Mouse (Mus musculus) kidney, adult 2 months (tissue): ENCODE measurements around the gene Epha3. TPM values are rescaled to one million over a fixed set of nuclear protein-coding genes. Genes with fewer than 3 reads are reported as not detected.

Experiments
- DNase-seq: peaks from one replicate; pipeline ENCODE4 v3.0.0; 2021
- H3K27ac ChIP-seq: fragments of 200-500 bp; 2 replicates; pipeline ENCODE4 v1.5.1; 2012; ENCODE audit warnings: low read depth, low read length, control low read depth, inconsistent platforms; ENCODE audit not compliant: insufficient read depth
- H3K27me3 ChIP-seq: fragments of 200-500 bp; replicated peaks from 2 replicates; pipeline ENCODE4 v1.6.1; 2012; ENCODE audit warnings: mild to moderate bottlenecking, moderate library complexity, low read length, inconsistent platforms; ENCODE audit not compliant: control insufficient read depth, insufficient read depth
- H3K36me3 ChIP-seq: fragments of 200-500 bp; 2 replicates; pipeline ENCODE4 v1.6.1; 2012; ENCODE audit warnings: mild to moderate bottlenecking, moderate library complexity, low read length, inconsistent platforms; ENCODE audit not compliant: control insufficient read depth, insufficient read depth
- H3K4me1 ChIP-seq: fragments of 200-500 bp; 2 replicates; pipeline ENCODE4 v1.6.1; 2011; ENCODE audit warnings: low read length; ENCODE audit not compliant: control insufficient read depth, insufficient read depth
- H3K4me3 ChIP-seq: fragments of 200-500 bp; 2 replicates; pipeline ENCODE4 v1.5.1; 2011; ENCODE audit warnings: mild to moderate bottlenecking, low read depth, low read length, control low read depth; ENCODE audit not compliant: insufficient read depth
- CTCF ChIP-seq: fragments of 200-500 bp; conservative IDR thresholded peaks from 2 replicates; pipeline ENCODE4 v1.5.1; 2011; ENCODE audit warnings: low read depth, mild to moderate bottlenecking, control low read depth, low read length, moderate library complexity, mixed read lengths; ENCODE audit not compliant: insufficient read depth, insufficient read length
- POLR2A ChIP-seq: fragments of 200-500 bp; IDR thresholded peaks from one replicate; pipeline ENCODE4 v1.6.1; 2011; ENCODE audit warnings: low read depth, low read length, control low read depth
- whole genome bisulfite sequencing: fragments of 180-500 bp; shearing (Covaris S2); methylation state at CpG from one replicate; pipeline ENCODE4 v1.1.7; 2018; 5-methylcytosine and 5-hydroxymethylcytosine counted together
- polyA plus RNA-seq: library from polyadenylated mRNA; depleted of rRNA; stranded (reverse); fragments of >200 nt; gene quantifications from 2 replicates; pipeline ENCODE4 v1.2.3, GENCODE M21; 2012

Gene Epha3
- polyA plus RNA-seq, 1 experiment, result 0.53 TPM

GRCm38 (mm10) chr16:63506437-63506836 is 357.5 kb downstream of the Epha3 start:
- Histone ChIP-seq H3K4me1 (no peaks in the 10 kb centered on the region), H3K27me3 (no peaks in the 10 kb centered on the region), H3K36me3 (no peaks in the 10 kb centered on the region), H3K27ac (no peak overlapping the region), H3K4me3 (no peak overlapping the region)
- TF ChIP-seq CTCF (no peak), POLR2A (no peak)
- 83% methylated on average over 2 of the region's 2 CpGs for WGBS
- DNase-seq, result no peak

- no peak for DNase-seq
- Histone ChIP-seq H3K27ac (no peak overlapping the region), H3K4me3 (no peak overlapping the region), H3K4me1 (no peaks in the 10 kb centered on the region), H3K36me3 (no peaks in the 10 kb centered on the region), H3K27me3 (no peaks in the 10 kb centered on the region)
- TF ChIP-seq POLR2A, result no peak
- TF ChIP-seq CTCF, result no peak
- 86% methylated on average over 6 of the region's 6 CpGs for WGBS
Measured at GRCm38 (mm10) chr16:63501456-63501855, 362.5 kb downstream of the Epha3 start.

- WGBS, result 90% methylated on average over 4 of the region's 4 CpGs
- no peaks in the 10 kb centered on the region for H3K36me3 ChIP-seq
- no peak overlapping the region for H3K27ac ChIP-seq
- DNase-seq, result no peak
- no peak for TF ChIP-seq CTCF
- no peak for TF ChIP-seq POLR2A
- H3K27me3 ChIP-seq, result no peaks in the 10 kb centered on the region
- no peaks in the 10 kb centered on the region for H3K4me1 ChIP-seq
- H3K4me3 ChIP-seq, result no peak overlapping the region
Measured at GRCm38 (mm10) chr16:63500975-63501393, 363.0 kb downstream of the Epha3 start.
